Mouse (Mus musculus): Measurements from ENCODE around the gene Zzef1.

DNA sequence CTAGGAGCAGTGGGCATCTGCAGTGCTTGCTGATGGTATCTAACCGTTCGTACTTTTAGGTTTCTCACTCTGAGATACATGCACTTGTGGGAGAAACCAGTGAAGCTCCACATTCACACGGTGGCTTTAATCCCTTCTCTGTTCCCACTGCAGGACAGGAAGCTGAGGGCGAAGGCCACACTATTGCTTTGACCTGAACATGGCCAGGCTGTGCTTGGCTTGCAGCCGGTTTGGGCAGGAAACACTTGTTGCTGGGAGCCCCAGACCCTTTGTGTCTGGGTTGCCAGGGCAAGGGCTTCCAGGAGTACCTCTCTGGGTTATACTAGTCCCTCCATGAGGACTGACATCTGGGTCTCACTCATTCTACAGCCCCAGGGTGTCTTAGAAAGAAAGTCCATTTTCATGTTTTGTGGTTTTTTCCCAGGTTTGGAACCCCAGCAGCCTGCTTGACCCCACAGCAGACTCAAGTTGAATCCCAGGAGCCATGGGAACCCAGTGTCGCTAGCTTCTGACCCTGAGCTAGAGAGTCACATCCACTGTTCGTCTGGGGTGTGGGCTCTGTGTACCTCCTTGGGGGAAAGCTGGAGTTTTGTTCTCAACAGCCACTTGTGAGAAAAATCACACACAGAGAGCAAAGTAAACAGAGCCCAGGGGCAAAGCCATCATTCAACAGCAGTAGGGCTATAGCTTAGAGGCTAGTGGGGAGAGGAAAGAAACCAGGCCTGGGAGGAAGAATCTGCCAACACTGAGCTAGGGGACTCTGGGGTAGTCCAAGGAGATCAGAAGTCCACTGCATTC, 149.2 kb downstream of the Zzef1 start:
- TF ChIP-seq POLR2A (IDR thresholded peaks at IDR 0.05; ENCODE audit: insufficient read depth, low read length), result no peak
- TF ChIP-seq CTCF (IDR thresholded peaks at IDR 0.05; ENCODE audit: low read depth, low read length), result no peak
- no peak for TF ChIP-seq EP300 (IDR thresholded peaks at IDR 0.05; ENCODE audit: insufficient read depth, low read depth, low read length)
